In genomic region chr11:61145551-61145950, GRCm38 (mm10) we compare ENCODE assay signal across 19 mouse cellular contexts.
"Had no signal": no experiment of that assay in that cellular context is flagged by ENCODE, and none has a peak within 500 bp of the region (broad histone marks: within the 10 kb centered on the region; RNA-seq: fewer than 3 reads in every experiment).

No protein-coding gene starts in this region.

- H3K4me3 ChIP-seq: limb, embryonic 15.5 days; liver, embryonic 13.5 days; liver, embryonic 15.5 days; midbrain, embryonic 12.5 days; myocyte; neural tube, embryonic 13.5 days; neural tube, embryonic 15.5 days had no signal

- H3K9ac ChIP-seq: limb, embryonic 15.5 days; liver, embryonic 13.5 days; liver, embryonic 15.5 days; lung, embryonic 14.5 days; midbrain, embryonic 12.5 days; neural tube, embryonic 13.5 days; neural tube, embryonic 15.5 days had no signal

- H3K27ac ChIP-seq: limb, embryonic 15.5 days; liver, embryonic 13.5 days; liver, embryonic 15.5 days; midbrain, embryonic 12.5 days; neural tube, embryonic 13.5 days; neural tube, embryonic 15.5 days had no signal

- H3K9me3 ChIP-seq: limb, embryonic 15.5 days; liver, embryonic 13.5 days; liver, embryonic 15.5 days; midbrain, embryonic 12.5 days; neural tube, embryonic 13.5 days; neural tube, embryonic 15.5 days had no signal

- DNase-seq: liver, embryonic 13.5 days; lung, adult 18-20 months; lung, embryonic 14.5 days; lung, postnatal 10 days; lung, postnatal 4 days; right cerebral cortex, adult 18-20 months; right cerebral cortex, postnatal 25 days; right cerebral cortex, postnatal 4 days; spleen, adult 18-20 months; thymus, adult 18-20 months; thymus, postnatal 14 days; thymus, postnatal 36 days had no signal

- H3K4me2 ChIP-seq: limb, embryonic 15.5 days; liver, embryonic 13.5 days; liver, embryonic 15.5 days; lung, embryonic 14.5 days; midbrain, embryonic 12.5 days; neural tube, embryonic 13.5 days; neural tube, embryonic 15.5 days had no signal

- H3K36me3 ChIP-seq: limb, embryonic 15.5 days; liver, embryonic 13.5 days; liver, embryonic 15.5 days; midbrain, embryonic 12.5 days; neural tube, embryonic 13.5 days; neural tube, embryonic 15.5 days had no signal

- ATAC-seq: midbrain, embryonic 16.5 days had no signal
